Mouse (Mus musculus) midbrain, embryonic 10.5 days (tissue): ENCODE measurements at regions not wholly inside any gene's neighbourhood (a gene's known extent, or its start where the extent isn't known, plus 50 kb on each side); places are given as distances from the start of the nearest gene placed in this dataset.

Experiments used
- DNase-seq: peaks from one replicate; pipeline ENCODE4 v3.0.0-alpha.2; 2017; ENCODE audit warnings: low spot score
- H3K27ac ChIP-seq: fragments of 300-500 bp; sonication (generic); replicated peaks from 2 replicates; pipeline ENCODE4 v1.5.1; 2016; ENCODE audit warnings: mild to moderate bottlenecking
- H3K27me3 ChIP-seq: fragments of 300-500 bp; sonication (generic); 2 replicates; pipeline ENCODE4 v1.6.1; 2016; ENCODE audit warnings: low read depth, mild to moderate bottlenecking; ENCODE audit not compliant: poor library complexity, severe bottlenecking
- H3K36me3 ChIP-seq: fragments of 300-500 bp; sonication (generic); 2 replicates; pipeline ENCODE4 v1.6.1; 2016; ENCODE audit warnings: mild to moderate bottlenecking, moderate library complexity
- H3K4me1 ChIP-seq: fragments of 300-500 bp; sonication (generic); 2 replicates; pipeline ENCODE4 v1.6.1; 2016
- H3K4me3 ChIP-seq: fragments of 300-500 bp; sonication (generic); 2 replicates; pipeline ENCODE4 v1.5.1; 2016; ENCODE audit warnings: mild to moderate bottlenecking, moderate library complexity
- H3K9me3 ChIP-seq: fragments of 300-500 bp; sonication (generic); replicated peaks from 2 replicates; pipeline ENCODE4 v1.6.1; 2016; ENCODE audit warnings: mild to moderate bottlenecking
- WGBS: fragments of 180-500 bp; shearing (Covaris S2); methylation state at CpG from one replicate; pipeline ENCODE4 v1.1.7; 2016; 5-methylcytosine and 5-hydroxymethylcytosine counted together

DNA sequence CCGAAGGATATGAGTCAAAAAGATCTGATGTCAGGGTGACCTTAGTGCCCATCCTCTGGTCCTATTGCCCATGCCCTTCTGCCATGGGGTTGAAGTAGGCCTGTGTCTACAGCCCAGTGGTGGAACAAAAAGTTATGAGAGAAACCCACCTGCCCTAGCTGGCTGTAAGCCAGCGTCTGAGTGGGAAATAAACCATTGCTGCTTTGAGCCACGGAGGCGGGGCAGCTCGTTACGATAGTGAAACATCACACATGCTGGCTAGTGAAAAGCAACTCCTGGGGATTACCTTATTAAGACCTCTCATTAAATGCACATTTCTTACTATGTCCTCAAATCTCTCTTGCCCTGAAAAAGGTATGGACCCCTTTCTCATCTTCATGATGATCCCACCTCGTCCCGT lies 86.8 kb upstream of the 4931429L15Rik start:
- DNase-seq, result no peak
- H3K4me1 ChIP-seq, result 0 out of 2 replicates have a peak, but pooled peaks cover 1% of the 10 kb centered on the region
- WGBS, result 89% methylated on average over 8 of the region's 8 CpGs
- H3K27me3 ChIP-seq, result no peaks in the 10 kb centered on the region
- no peak overlapping the region for H3K4me3 ChIP-seq
- H3K9me3 ChIP-seq, result no peaks in the 10 kb centered on the region
- no peak overlapping the region for H3K27ac ChIP-seq
- no peaks in the 10 kb centered on the region for H3K36me3 ChIP-seq

DNA sequence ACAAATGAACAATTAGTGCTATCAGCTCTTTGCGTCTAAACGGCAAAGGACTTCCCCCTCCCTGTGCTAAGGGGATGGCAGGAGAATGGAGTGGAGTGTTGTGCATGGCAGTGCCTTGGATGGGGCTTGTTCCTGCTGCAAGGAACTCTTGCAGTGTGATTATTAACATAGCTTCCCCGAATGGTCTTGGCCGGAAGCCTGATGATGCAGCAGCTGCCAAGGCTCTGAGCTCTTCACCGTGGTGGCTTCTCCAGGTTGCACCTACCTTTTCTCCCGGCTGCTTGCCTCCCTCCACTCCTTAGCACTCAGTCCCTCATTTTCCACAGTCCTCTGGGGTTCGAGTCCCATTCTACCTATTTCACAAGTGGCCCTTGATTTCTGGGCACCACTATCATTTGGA lies 76.8 kb upstream of the 4931429L15Rik start:
- H3K27me3 ChIP-seq, result peaks cover 65% of the 10 kb centered on the region
- H3K4me1 ChIP-seq, result peaks cover 12% of the 10 kb centered on the region
- no peak overlapping the region for H3K4me3 ChIP-seq
- H3K9me3 ChIP-seq, result no peaks in the 10 kb centered on the region
- 87% methylated on average over 7 of the region's 7 CpGs for WGBS
- no peak overlapping the region for H3K27ac ChIP-seq
- no peaks in the 10 kb centered on the region for H3K36me3 ChIP-seq
- DNase-seq, result no peak

DNA sequence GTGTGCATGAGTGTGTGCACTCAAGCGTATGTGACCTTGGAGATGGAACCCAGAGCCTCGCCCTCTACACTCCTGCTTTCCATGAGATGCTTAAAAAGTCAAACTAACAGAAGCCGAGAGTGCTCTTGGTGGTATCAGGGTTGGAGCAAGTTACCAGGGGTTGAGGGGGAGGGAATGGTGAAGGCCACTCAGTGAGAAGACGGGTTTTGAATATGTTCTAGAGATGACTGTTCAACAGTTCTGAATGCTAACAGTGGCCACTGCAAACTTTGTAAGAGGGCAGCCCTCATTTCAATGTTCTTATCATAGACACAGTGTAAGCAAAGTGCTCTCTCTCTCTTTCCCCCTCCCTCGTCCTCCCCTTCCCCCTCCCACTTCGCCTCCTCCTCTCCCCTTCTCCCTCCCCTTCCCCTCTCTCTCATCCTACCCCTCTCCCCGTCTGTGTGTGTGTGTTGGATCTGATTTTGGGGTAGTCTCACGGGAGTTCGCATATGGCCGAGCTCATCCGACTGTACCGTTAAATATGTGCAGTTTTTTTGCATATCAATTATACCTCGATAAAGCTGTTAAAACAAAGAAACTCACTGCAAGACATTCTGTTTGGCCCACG lies 75.5 kb upstream of the 4931429L15Rik start:
- H3K27me3 ChIP-seq, result peaks cover 78% of the 10 kb centered on the region
- H3K36me3 ChIP-seq, result no peaks in the 10 kb centered on the region
- no peak for DNase-seq
- no peaks in the 10 kb centered on the region for H3K9me3 ChIP-seq
- H3K27ac ChIP-seq, result no peak overlapping the region
- 63% methylated on average over 14 of the region's 14 CpGs for WGBS
- H3K4me1 ChIP-seq, result peaks cover 12% of the 10 kb centered on the region
- H3K4me3 ChIP-seq, result no peak overlapping the region

DNA sequence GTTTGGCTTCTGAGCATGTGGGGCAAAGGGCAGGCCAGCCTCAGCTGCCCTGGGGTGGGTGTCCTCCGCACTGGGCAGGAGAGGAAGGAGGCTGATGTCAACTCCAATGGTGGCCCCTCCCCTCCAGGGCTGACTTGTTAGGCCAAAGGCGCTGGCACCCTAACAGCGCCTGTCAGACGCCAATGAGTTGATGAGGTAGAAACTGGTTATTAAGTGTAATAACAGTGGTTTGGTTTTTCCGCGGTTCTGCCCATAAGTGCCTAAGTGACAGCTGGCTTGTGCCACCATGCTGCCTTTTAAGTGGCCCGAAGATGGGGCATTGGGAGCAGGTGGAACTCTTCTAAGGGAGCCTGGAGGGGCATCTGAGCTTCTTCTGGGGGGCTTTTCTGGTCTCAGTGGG lies 74.5 kb upstream of the 4931429L15Rik start:
- DNase-seq, result no peak
- Histone ChIP-seq H3K27ac (no peak overlapping the region), H3K4me3 (no peak overlapping the region), H3K4me1 (peaks cover 21% of the 10 kb centered on the region), H3K9me3 (no peaks in the 10 kb centered on the region), H3K36me3 (no peaks in the 10 kb centered on the region), H3K27me3 (peaks cover 83% of the 10 kb centered on the region)
- 83% methylated on average over 7 of the region's 7 CpGs for WGBS

DNA sequence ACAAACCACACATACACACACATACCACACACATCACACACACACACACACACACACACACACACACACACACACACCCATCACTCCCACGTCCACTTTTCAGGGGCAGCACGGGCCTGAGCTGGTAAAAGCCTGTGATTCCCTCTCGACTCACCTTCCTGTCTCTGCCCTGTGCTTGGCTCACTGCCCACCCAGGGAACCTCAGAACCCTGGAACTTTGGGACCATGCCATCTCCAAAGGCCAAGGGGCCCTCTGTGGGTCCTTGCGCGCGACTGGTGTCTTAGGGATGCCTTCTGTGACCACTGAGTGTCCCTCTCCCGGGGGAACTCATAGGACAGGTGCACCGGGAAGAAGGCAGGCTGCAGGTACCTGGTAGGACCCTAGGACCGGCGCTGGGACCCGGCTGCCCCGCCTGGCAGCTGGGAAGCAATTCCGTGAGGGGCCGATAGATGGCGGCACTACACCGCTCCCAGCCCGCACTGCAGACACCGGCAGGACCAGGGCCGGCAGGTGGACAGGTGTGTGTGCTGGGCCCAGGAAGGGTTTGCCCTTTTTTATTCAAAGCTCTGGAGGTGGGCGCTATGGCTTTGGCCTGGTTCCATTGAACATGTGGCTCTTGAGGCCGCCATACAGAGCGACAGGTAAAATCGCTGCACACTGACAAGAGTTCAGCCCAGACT lies 73.0 kb upstream of the 4931429L15Rik start:
- no peak overlapping the region for H3K4me3 ChIP-seq
- no peak overlapping the region for H3K27ac ChIP-seq
- H3K27me3 ChIP-seq, result peaks cover 75% of the 10 kb centered on the region
- H3K36me3 ChIP-seq, result no peaks in the 10 kb centered on the region
- WGBS, result 8% methylated on average over 23 of the region's 23 CpGs
- peak; percentile 54 for DNase-seq
- H3K9me3 ChIP-seq, result no peaks in the 10 kb centered on the region
- peaks cover 32% of the 10 kb centered on the region for H3K4me1 ChIP-seq

DNA sequence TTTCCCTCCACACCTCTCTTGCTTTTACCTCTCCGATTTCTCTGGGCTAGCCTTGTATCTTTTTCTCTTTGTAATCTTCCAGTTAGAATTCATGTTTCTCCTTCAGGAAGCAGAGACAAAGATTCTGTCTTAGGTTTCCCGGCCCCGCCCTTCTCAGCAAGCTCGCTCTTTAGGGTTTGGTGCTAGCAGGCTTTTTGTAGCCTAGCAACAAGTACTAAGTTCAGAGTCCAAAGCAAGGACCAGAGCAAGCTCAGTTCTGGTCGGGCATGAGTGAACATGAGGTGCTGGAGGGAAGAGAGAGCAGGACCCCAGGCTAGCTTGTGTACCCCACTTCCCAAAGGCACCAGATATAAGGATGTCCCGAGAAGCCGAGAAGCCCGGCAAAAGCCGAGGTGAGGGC lies 70.0 kb upstream of the 4931429L15Rik start:
- H3K36me3 ChIP-seq, result no peaks in the 10 kb centered on the region
- peak overlapping the region; percentile 90 for H3K27ac ChIP-seq
- DNase-seq, result peak; percentile 57
- H3K27me3 ChIP-seq, result peaks cover 50% of the 10 kb centered on the region
- peak overlapping the region; percentile 63 for H3K4me3 ChIP-seq
- 4% methylated on average over 9 of the region's 9 CpGs for WGBS
- H3K9me3 ChIP-seq, result peaks cover 10% of the 10 kb centered on the region; the same call in 1 of the 2 replicates
- H3K4me1 ChIP-seq, result peaks cover 29% of the 10 kb centered on the region

DNA sequence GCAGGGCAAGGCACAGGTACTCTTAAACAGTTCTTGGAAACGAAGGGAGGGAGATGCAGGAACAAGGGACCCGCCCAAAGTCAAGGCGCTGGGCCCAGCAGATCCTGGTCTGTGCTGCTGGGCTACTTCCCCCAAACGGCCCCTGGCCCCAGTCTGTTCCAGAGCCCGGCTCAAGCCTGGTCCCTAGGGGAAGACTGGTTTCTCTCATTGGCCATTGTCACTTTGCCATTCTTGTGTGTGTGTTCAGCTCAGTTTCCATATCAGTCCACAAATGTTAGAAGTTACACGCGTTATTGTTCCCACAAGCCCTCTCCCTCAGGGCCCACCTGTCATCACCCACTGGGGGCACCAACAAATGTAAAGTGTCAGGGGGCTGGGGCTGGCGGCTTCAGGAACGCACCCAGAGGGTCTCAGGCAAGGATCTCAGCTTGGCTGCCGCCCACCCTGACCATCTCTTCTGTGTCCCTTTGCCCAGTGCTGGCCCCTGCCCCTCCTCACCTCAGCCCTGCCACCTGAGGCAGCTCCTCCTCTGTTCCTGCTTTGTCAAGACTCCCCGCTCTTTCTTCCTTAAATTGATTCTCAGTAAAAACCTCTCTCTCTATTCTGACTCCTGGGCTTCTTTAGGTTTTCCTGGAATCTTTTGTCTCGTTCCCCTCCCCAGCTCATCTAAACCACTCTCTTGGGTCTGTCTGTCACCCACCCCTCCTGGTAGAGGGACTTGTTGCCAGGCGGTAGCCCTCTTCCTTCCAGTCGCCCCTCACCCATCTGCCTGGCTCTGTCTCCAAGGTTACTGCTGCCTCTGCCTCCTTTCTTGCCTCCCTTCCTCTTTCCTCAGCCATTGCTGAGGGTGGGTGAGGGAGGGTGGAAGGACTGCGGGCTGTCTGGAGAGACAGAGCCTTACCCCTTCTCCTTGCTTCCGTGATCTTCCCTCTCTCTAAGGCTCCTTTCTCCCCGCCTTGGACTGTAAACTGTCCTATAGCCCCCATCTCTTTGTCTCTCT lies 69.2 kb upstream of the 4931429L15Rik start:
- peaks cover 10% of the 10 kb centered on the region; the same call in 1 of the 2 replicates for H3K9me3 ChIP-seq
- peaks cover 42% of the 10 kb centered on the region for H3K27me3 ChIP-seq
- H3K27ac ChIP-seq, result peak overlapping the region; percentile 90
- 30% methylated on average over 17 of the region's 17 CpGs for WGBS
- peak overlapping the region; percentile 63 for H3K4me3 ChIP-seq
- peaks cover 29% of the 10 kb centered on the region for H3K4me1 ChIP-seq
- peak; percentile 65 for DNase-seq
- no peaks in the 10 kb centered on the region for H3K36me3 ChIP-seq

DNA sequence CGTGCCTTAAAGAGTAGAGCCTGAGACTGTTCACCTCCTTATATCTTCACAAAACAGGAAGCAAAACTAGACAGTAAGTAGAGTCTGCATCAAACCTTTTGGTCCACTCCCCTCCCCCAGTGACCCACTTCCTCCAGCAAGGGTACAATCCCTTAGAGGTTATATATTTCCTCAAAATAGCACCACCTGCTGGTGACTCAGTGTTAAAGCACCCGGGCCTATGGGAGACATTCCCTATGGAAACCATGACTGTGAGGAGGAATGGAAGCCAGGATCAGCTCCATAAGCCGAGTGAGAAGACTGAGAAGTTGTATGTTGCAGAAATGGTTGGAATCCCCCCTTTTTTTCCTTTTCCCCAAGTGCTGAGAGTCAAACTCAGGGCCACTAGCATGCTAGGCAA lies 66.5 kb upstream of the 4931429L15Rik start:
- 95% methylated on average over 3 of the region's 3 CpGs for WGBS
- H3K27ac ChIP-seq, result no peak overlapping the region
- peaks cover 20% of the 10 kb centered on the region for H3K4me1 ChIP-seq
- no peak for DNase-seq
- H3K9me3 ChIP-seq, result peaks cover 10% of the 10 kb centered on the region; the same call in 1 of the 2 replicates
- no peaks in the 10 kb centered on the region for H3K36me3 ChIP-seq
- no peak overlapping the region for H3K4me3 ChIP-seq
- H3K27me3 ChIP-seq, result peaks cover 16% of the 10 kb centered on the region

DNA sequence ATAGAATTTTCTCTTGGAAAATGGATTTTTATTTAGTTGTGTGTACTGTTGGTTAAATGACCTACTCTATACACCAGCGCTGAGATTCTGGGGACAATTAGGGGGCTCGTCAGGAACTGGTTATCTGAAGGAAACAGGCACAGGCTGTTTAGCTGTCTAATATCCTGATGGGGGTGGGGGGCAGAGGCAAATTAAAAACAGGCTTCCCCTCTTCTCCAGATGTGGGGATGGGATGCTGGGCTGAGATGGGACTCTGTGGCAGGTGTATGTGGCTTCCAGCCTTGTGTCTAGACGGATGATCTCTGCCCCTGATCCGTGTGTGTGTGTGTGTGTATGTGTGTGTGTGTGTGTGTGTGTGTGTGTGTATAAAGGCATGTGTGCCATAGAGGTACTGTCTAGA lies 61.6 kb upstream of the 4931429L15Rik start:
- no peak for DNase-seq
- Histone ChIP-seq H3K36me3 (no peaks in the 10 kb centered on the region), H3K4me3 (no peak overlapping the region), H3K4me1 (peaks cover 14% of the 10 kb centered on the region), H3K9me3 (peaks cover 5% of the 10 kb centered on the region; the same call in 1 of the 2 replicates), H3K27ac (no peak overlapping the region), H3K27me3 (no peaks in the 10 kb centered on the region)
- WGBS, result 85% methylated on average over 4 of the region's 4 CpGs

DNA sequence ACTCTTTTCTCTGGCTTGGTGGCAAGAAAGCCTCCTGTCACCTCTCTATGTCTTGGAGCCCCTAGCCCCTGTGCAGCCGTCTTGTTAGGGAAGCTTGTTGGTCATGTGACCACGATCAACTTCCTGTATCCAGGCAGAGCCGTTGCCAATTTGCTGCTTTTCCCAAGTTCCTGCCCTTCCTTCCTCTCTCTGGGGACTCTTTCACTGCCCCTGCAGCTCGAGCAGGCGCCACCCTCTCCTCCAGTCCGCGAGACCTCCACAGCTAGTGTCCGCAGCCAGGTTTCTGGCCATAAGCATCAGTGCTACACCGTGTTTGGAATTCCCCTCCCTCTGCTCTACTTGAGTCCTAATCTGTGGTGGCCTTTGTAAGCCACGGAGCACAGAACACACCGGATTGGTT lies 59.7 kb upstream of the 4931429L15Rik start:
- H3K4me1 ChIP-seq, result peaks cover 14% of the 10 kb centered on the region
- H3K27ac ChIP-seq, result no peak overlapping the region
- no peaks in the 10 kb centered on the region for H3K27me3 ChIP-seq
- H3K36me3 ChIP-seq, result no peaks in the 10 kb centered on the region
- H3K9me3 ChIP-seq, result no peaks in the 10 kb centered on the region
- whole genome bisulfite sequencing, result 78% methylated on average over 11 of the region's 11 CpGs
- no peak overlapping the region for H3K4me3 ChIP-seq
- no peak for DNase-seq

DNA sequence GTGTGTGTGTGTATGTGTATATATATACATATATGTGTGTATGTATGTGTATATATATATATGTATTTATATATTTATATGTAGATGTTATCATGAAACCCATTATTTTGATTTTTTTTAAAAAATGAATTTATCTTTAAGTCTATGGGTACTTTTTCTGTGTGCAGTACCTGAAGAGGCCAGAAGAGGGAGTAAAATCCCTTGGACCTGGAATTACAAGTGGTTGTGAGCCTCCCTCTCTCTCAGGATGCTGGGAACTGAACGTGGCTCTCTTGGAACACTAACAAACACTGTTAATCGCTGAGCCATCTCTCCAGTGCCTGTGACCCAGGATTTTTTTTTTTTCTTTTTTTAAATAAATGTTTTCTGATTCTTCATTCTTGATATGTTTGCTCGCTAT lies 58.6 kb upstream of the 4931429L15Rik start:
- 87% methylated on average over 3 of the region's 3 CpGs for WGBS
- DNase-seq, result no peak
- no peaks in the 10 kb centered on the region for H3K36me3 ChIP-seq
- no peaks in the 10 kb centered on the region for H3K9me3 ChIP-seq
- peaks cover 14% of the 10 kb centered on the region for H3K4me1 ChIP-seq
- no peak overlapping the region for H3K4me3 ChIP-seq
- no peaks in the 10 kb centered on the region for H3K27me3 ChIP-seq
- no peak overlapping the region for H3K27ac ChIP-seq
